Mouse (Mus musculus) cortical plate, adult 2 months (tissue): Measurements from ENCODE around the gene Wbp2nl.

Experiments
- CTCF ChIP-seq: fragments of 200-500 bp; IDR thresholded peaks from 2 replicates; pipeline ENCODE4 v1.5.1; 2011; ENCODE audit warnings: mild to moderate bottlenecking, control low read depth, low read length; ENCODE audit not compliant: insufficient read depth; ENCODE audit errors: extremely low read depth
- POLR2A ChIP-seq: fragments of 200-500 bp; IDR thresholded peaks from 2 replicates; pipeline ENCODE4 v1.6.1; 2011; ENCODE audit warnings: mild to moderate bottlenecking, low read length, control low read depth; ENCODE audit not compliant: insufficient read depth; ENCODE audit errors: extremely low read depth

- no peak for TF ChIP-seq CTCF
- no peak for TF ChIP-seq POLR2A
Measured at GRCm38 (mm10) chr15:82322195-82322594, 23.4 kb downstream of the Wbp2nl start.
